Mouse (Mus musculus): ENCODE measurements around the gene Ankra2.
A peak's percentile ranks its signal among the peaks of the same experiment; 100 is the strongest.

The Ankra2 gene

DNA sequence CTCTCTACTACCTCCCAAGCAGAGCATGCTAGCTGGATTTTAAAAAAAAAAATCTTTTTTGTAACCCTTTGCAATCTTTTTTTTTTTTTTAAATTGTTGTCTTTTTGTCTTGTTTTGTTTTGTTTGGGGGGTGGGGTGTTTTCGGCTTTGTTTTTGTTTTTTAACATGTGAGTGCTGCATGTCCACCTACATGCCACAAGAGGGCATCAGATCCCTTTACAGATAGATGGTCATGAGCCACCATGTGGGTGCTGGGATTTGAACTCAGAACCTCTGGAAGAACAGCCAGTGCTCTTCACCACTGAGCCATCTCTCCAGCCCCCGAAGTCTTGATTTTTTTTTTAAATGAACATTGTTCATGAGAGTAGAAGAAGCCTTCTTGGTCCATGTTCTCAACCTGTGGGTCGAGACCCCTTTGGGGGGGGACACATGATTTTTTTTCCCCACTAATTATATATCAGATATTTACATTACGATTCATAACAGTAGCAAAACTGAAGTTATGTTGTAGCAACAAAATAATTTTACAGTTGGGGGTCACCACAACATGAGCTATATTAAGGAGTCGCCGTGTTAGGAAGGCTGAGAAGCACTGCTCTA is 35.1 kb downstream of the Ankra2 start:
- no peak for DNase-seq

DNA sequence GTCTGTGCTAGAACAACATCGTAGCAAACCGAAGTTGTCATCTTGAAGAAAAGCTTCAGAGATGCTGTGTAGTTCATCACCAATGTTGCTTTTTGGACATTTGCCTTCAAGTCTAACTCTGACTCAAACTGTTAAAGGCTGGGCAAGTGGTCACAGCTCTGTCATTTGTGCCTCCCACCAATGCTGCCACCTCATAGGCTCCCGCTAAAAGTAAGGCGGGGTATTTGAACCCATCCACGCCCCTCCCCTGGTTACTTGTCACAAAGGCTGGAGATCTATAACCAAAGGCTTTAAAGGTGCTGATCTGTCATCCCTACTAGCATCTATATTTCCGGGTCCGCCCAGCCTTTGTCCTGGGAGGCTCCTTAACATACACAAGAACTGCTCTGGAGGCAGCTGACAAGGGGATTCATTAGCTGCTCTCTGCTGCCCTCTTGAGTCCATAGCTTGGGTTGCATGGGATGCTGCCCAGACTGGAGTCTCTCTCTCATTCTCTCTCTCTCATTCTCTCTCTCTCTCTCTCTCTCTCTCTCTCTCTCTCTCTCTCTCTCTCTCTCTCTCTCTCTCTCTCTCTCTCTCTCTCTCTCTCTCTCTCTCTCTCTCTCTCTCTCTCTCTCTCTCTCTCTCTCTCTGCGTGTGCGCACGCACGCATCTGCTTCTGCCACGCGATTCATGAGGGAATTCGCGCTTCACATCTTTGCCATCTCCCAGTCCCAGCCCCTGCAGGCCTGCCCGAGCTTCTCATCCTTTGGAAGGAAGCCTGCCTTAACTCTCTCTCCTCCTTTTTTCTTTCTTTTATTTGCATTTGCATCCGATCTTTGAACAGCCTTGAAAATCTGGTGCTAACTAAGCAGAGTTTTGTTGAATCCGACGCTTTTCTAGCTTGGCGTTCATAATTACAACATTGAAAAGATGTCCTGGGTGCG is 36.2 kb downstream of the Ankra2 start:
- DNase-seq: peak; percentile 75 to 83

DNA sequence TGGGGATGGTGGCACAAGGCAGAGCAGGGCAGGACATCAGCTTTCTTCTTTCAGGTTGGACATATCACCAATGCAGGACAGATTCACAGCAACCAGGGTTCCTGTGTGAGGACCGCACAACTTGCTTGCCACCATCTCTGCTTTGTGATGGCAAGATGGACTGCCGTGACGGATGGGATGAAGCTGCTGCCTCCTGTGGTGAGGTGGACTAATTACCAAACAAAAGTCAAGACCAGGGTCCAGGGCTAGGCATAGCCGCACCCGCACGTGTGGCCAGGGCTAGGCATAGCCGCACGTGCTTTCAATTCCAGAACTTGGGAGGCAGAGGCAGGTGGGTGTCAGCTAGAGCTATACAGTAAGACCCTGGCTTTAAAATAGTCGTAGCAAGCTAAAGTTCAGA is 42.4 kb downstream of the Ankra2 start:
- no peak for DNase-seq

DNA sequence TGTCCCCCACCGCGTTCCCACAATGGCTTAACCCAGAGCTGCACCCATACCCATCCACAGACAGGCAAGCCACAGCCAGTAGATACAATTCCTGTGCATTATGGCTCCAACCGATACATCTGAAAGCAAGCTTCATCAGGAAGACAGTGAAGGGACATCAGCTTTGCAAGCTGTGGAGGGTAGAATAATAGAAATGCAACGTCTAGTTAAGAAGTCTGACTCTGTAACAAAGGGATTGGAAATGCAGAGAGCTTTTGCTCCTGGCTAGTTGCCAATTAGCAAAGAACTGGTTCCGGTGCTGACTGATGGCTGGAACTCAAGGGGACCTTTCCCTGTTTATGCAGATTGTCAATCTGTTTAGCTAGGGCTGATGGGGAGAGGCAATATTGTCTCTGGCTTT is 43.5 kb downstream of the Ankra2 start:
- no peak for DNase-seq

DNA sequence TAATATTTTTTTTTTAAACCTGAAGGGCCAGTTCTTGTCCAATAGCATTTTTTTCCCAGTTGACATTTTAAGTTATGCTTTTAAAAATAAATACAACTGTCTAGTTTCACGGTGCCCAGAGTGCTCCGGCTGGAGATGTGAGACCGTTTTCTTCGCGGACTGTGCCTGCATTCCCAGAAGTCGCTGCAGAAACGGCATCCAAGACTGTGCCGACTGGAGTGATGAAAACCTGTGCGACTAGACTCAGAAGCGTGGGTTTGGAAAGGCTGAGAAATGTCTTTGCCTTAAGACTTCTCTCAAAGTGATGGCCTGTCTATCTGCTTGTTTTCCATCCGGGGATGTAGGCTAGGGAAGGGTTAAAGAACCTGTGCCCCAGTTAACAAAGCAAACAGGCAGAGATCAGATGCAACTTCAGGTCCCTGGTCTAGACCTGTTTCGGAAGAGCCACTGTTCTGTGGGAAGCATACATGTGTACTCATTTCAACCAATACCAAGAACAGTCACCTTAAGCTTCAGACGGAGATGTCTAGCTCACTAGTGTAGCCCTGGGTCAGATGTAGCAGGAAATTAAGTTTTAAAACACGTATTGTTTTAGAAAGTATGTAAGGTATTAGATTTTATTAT is 44.1 kb downstream of the Ankra2 start:
- DNase-seq: no peak

DNA sequence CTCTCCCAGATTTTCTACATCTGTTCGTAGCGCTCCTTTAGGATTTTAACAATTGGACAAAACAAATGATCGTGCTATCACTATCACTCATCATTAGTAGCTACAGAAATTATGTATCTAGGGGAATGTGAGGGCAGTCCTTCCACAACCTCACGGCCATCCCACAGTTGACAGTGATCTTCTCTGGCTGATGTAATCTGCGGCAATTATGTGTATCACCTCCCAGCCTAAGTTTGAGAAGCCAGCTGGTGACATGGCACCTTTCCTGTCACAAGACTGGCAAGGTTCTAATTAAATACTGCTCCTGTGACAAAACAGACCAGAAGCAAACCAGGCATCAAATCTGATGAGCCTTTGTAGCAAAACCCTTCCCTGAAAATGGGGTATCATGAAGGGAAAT is 45.1 kb downstream of the Ankra2 start:
- no peak for DNase-seq

DNA sequence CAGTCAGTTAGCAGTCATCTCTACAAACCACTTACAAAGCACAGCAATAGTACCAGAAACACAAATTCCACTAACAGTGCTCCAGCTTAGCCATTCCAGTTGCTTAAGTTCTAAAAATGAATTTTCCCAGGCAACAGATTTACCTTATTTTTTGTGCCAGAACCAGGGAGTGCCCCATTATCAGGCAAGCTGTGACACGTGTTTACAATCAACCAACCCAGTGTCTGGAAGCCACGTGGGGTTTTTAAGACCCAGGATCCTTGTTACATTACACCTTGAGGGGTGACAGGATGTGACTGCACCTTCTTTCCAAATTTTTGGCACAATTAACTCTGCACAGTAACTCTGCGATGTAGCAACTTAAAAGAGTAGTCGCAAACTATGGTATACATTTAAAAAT is 45.9 kb downstream of the Ankra2 start:
- DNase-seq: no peak

DNA sequence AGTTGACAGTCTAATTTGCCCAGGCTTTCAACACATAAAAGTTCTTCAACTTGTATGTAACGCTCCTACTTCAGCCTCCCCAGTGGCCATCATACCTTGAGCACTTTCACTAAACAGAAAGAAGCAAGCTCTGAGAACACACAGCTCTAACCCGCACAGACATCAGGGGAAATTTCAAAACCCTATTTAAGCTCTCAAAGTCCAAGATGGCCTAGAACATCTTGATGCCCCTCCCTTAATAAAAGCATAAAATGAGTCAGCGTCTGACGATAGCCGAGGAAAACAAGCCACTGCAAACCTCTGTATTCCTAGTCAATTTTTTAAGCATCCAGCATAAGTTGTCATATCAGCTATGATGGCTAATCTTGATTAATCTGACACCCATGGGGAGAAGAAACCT is 48.7 kb downstream of the Ankra2 start:
- DNase-seq: no peak

DNA sequence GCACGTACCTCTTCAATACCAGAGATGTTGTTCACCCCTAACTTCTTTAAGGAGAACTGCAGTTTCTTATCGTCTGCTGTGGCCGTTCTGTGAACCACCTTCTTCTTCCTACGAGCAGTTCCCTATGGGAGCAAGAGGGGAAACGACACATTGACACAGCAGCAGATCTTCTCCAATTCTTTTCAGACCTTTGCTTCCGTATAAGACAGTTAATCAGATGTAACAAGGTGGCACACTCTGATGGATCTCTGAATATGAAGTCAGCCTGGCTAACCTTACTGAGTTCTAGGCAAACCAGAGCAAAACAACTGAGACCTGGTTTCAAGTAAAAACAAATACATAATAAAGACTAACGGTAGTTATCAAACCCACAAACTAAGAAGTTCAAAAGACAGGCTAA is 50.8 kb downstream of the Ankra2 start:
- DNase-seq: no peak

DNA sequence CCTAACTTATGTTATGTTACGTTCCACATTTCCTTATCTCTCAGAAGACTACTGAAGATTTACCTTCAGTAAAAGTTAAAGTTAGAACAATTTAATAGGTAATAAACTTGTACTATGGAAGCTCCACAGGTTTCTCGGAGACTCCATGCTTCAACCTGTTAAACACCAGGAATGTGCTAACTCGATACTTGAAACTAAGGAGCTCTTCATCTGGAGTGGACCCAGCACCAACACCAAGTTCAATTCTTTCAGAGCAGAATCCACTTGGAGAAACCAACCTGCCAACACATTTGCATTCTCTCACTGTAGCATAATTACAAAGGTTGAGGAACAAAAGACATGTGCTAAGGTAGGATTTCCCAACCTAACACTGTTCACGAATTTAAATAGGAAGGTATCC is 52.2 kb downstream of the Ankra2 start:
- DNase-seq: no peak

DNA sequence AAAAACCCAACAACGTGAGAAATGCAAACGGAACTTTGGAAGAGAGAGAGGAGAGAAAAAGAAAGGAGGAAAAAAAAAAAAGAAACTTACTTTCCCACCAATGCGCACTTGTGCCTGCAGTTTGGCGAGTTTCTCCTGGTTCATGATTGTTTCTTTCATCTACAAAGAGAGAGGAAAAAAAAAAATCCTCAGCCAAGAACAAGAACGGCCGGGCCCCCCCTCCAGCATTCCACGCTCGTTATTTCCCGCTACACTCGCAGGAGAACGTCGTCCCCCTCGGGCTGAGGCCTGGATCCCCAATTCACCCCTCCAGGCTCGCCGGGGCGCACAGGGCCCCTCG is 53.2 kb downstream of the Ankra2 start:
- no peak for DNase-seq

DNA sequence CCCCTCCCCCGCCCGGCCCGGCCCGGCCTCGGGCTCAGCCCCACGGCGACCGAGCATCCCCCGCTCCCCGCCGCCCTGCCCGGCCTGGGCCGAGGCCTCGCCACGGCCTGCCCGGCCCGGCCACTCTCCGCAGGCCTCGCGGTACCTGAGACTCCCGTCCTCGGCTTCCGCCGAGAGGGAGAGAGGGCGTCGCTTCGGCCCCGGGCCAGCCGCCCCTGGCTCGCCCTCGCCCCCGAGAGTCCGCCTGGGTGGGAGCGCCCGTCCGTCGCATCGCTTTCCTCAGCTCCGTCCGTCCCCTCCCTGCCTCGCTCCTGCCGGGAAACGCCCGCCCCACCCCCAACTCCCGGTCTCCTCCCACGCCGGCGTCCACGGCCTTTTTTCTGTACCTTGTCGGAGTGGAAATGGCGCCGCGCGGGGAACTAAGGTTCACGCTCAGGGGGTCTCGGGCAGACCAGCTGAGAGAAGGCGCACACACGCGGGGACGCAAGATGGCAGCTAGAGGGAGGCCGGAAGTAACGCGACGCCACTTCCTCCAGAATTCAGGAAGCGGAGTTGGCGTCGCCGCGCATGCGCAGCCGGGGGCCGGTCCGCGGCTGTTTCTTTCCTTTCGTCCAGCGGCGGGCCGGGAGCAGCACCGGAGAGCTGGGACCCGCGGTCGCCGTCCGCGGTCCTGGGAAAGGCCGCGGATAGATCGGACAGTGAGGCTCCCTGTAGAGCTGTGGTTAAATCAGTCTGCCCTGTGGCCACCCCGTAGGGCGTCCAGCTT is 53.8 kb downstream of the Ankra2 start, which contains the start of gene Btf3:
Gene Btf3 (minus strand): TSS at position 527 of the 766 bp plus-strand sequence.
- DNase-seq: peak; percentile 95 to 96

DNA sequence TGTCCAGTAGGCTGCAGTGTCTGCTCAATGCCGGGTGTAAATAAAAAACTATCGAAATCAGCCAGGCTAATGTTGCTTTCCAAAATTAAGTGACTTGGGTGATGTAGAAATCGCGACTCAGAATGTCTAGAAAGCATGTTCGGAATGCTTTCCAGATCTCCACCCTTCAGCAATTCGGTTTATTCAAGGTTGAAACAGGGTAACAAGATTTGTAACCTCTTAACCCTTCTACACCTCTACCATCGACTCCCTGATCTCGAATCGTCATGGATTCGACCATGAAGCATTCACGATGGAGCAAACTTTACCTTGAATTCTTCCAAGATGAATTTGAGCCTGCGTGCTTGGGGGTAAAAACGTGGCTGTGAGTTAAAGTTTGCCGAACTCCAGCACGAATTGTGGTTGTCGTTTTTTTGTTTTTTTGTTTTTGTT is 54.4 kb downstream of the Ankra2 start:
- no peak for DNase-seq

DNA sequence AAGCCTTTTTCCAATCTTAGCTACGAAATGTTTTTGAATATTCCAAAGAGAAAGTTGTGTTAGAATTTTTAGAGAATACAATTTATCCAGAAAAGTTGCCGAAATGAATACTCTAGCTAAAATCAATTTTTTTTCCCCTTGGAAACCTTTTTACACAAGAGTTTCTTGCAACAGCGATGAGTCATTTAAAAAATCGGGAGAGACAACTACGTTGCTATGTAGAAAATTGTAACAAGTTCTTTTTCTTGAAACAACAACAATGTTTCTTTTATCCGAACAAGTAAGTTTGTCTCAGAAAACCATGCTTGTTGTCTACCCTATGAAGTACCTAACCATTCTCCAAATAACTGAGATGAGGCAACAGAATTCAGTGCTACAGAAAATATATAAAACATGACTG is 55.0 kb downstream of the Ankra2 start:
- no peak for DNase-seq
